Mouse (Mus musculus) kidney, adult 2 months (tissue): ENCODE measurements around the gene Mrpl50.

Experiments
- CTCF ChIP-seq: fragments of 200-500 bp; conservative IDR thresholded peaks from 2 replicates; pipeline ENCODE4 v1.5.1; 2011; ENCODE audit warnings: low read depth, mild to moderate bottlenecking, control low read depth, low read length, moderate library complexity, mixed read lengths; ENCODE audit not compliant: insufficient read depth, insufficient read length
- POLR2A ChIP-seq: fragments of 200-500 bp; IDR thresholded peaks from one replicate; pipeline ENCODE4 v1.6.1; 2011; ENCODE audit warnings: low read depth, low read length, control low read depth

DNA sequence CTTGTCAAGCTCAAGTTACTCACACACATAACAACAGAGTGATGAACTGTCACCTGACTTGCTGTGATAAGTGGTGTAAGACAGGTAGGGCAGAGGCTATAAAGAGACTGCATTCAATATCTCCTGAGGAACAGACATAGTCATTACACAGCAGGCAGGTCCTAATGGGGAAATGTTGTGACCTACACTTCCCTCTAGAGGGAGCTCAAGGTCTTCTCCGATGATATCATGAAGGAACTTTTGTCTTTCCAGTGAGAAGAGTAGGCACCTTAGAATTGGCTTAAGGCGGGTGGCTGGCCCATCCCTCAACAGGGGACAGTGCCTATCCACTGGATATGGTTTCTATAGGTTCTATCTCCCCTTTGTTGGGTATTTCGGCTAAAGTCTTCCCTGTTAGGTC is 46.7 kb upstream of the Mrpl50 start:
- TF ChIP-seq CTCF: peak; percentile 59
- TF ChIP-seq POLR2A: no peak
